Mouse (Mus musculus): Measurements from ENCODE around the gene Plekhh2.

- TF ChIP-seq POLR2A (IDR thresholded peaks at IDR 0.05; ENCODE audit: insufficient read depth, low read depth, low read length): no peak
- no peak for TF ChIP-seq EP300 (IDR thresholded peaks at IDR 0.05; ENCODE audit: insufficient read depth, low read depth, low read length)
- no peak for TF ChIP-seq CTCF (IDR thresholded peaks at IDR 0.05)
These were observed 63.4 kb downstream of the Plekhh2 start for GRCm38 (mm10) chr17:84575108-84575507.

All from heart, adult 2 months (tissue).